Mouse (Mus musculus) hindbrain, postnatal 0 days (tissue): ENCODE data around the gene Cox17. TPM values are rescaled to one million over a fixed set of nuclear protein-coding genes. Genes with fewer than 3 reads are reported as not detected.

ENCODE experiments used
- ATAC-seq: fragments of 200-750 bp; cut with Nextera tagmentation; 2 replicates; pipeline ENCODE4 v1.8.0; 2017; ENCODE audit warnings: mild to moderate bottlenecking, moderate TSS enrichment, moderate library complexity
- DNase-seq: peaks from one replicate; pipeline ENCODE4 v3.0.0-alpha.2; 2015; ENCODE audit warnings: low spot score
- H3K27ac ChIP-seq: fragments of 300-500 bp; sonication (generic); 2 replicates; pipeline ENCODE4 v1.5.1; 2014; ENCODE audit warnings: mild to moderate bottlenecking
- H3K27me3 ChIP-seq: fragments of 300-500 bp; sonication (generic); 2 replicates; pipeline ENCODE4 v1.6.1; 2014; ENCODE audit warnings: low read length, mixed read lengths; ENCODE audit not compliant: insufficient read depth
- H3K36me3 ChIP-seq: fragments of 300-500 bp; sonication (generic); 2 replicates; pipeline ENCODE4 v1.6.1; 2014; ENCODE audit warnings: low read length, mixed read lengths; ENCODE audit not compliant: insufficient read depth
- H3K4me1 ChIP-seq: fragments of 300-500 bp; sonication (generic); 2 replicates; pipeline ENCODE4 v1.6.1; 2014; ENCODE audit warnings: antibody characterized with exemption, low read length, mixed read lengths; ENCODE audit not compliant: insufficient read depth
- H3K4me2 ChIP-seq: fragments of 300-500 bp; sonication (generic); 2 replicates; pipeline ENCODE4 v1.6.1; 2014; ENCODE audit warnings: low read depth, mild to moderate bottlenecking, low read length, moderate library complexity, mixed read lengths
- H3K4me3 ChIP-seq: fragments of 300-500 bp; sonication (generic); 2 replicates; pipeline ENCODE4 v1.5.1; 2014; ENCODE audit warnings: low read length
- H3K9ac ChIP-seq: fragments of 300-500 bp; sonication (generic); replicated peaks from 2 replicates; pipeline ENCODE4 v1.6.1; 2014; ENCODE audit warnings: mild to moderate bottlenecking, low read length, moderate library complexity, mixed read lengths
- H3K9me3 ChIP-seq: fragments of 300-500 bp; sonication (generic); 2 replicates; pipeline ENCODE4 v1.6.1; 2016; ENCODE audit warnings: low read length, mixed read lengths
- CTCF ChIP-seq: IDR thresholded peaks from 2 replicates; pipeline ENCODE4 v1.5.1; 2016; ENCODE audit warnings: antibody characterized with exemption, control low read depth, low read depth
- WGBS: fragments of 180-500 bp; shearing (Covaris S2); extraction: QIAGEN DNeasy Blood & Tissue Kit; methylation state at CpG from one replicate; pipeline ENCODE4 v1.1.7; 2014; 5-methylcytosine and 5-hydroxymethylcytosine counted together
- polyA plus RNA-seq: library from polyadenylated mRNA; unstranded; fragments of >200 nt; fragmentation: Nextera tagmentation; extraction: Ambion mirVana; gene quantifications from 2 replicates; pipeline ENCODE4 v1.2.1, GENCODE M21; 2015
- total RNA-seq: library from RNA; depleted of rRNA; stranded (reverse); fragments of >200 nt; gene quantifications from 2 replicates; pipeline ENCODE4 v1.2.3, GENCODE M21; 2014

Cox17 gene
- total and polyA plus RNA-seq, 2 experiments from 2014 or later: 12.2 to 78.5 TPM

- H3K27ac ChIP-seq: no peak overlapping the region
- TF ChIP-seq CTCF: no peak
- no peak overlapping the region for H3K9ac ChIP-seq
- H3K36me3 ChIP-seq: no peaks in the 10 kb centered on the region
- no peaks in the 10 kb centered on the region for H3K9me3 ChIP-seq
- no peak overlapping the region for H3K4me3 ChIP-seq
- ATAC-seq (no peak), DNase-seq (no peak)
- H3K27me3 ChIP-seq: no peaks in the 10 kb centered on the region
- H3K4me1 ChIP-seq: no peaks in the 10 kb centered on the region
- WGBS: 83% methylated on average over 10 of the region's 10 CpGs
- H3K4me2 ChIP-seq: no peak overlapping the region
These were observed 27.8 kb downstream of the Cox17 start for GRCm38 (mm10) chr16:38374379-38375140.

- no peak overlapping the region for H3K4me2 ChIP-seq
These were observed 28.4 kb downstream of the Cox17 start for GRCm38 (mm10) chr16:38375182-38375581.

GRCm38 (mm10) chr16:38376163-38376840, 29.5 kb downstream of the Cox17 start:
- H3K27me3 ChIP-seq: no peaks in the 10 kb centered on the region
- DNase-seq (peak; percentile 84), ATAC-seq (peak; percentile 93)
- no peaks in the 10 kb centered on the region for H3K36me3 ChIP-seq
- TF ChIP-seq CTCF: peak; percentile 66
- no peaks in the 10 kb centered on the region for H3K4me1 ChIP-seq
- peak overlapping the region; percentile 42 for H3K4me2 ChIP-seq
- WGBS: 14% methylated on average over 17 of the region's 17 CpGs
- peak overlapping the region; percentile 13 for H3K27ac ChIP-seq
- peak overlapping the region; percentile 13; the same call in 1 of the 2 replicates for H3K4me3 ChIP-seq
- peak overlapping the region; percentile 34; the same call in 1 of the 2 replicates for H3K9ac ChIP-seq
- no peaks in the 10 kb centered on the region for H3K9me3 ChIP-seq

More at GRCm38 (mm10) chr16:38375182-38375581, 28.4 kb downstream of the Cox17 start:
- no peak for DNase-seq
- WGBS: 88% methylated on average over 7 of the region's 7 CpGs
- no peak for ATAC-seq
- Histone ChIP-seq H3K9ac (no peak overlapping the region), H3K27ac (no peak overlapping the region), H3K9me3 (no peaks in the 10 kb centered on the region), H3K36me3 (no peaks in the 10 kb centered on the region), H3K4me3 (no peak overlapping the region), H3K4me1 (no peaks in the 10 kb centered on the region), H3K27me3 (no peaks in the 10 kb centered on the region)
- TF ChIP-seq CTCF: no peak

- Histone ChIP-seq H3K27me3 (no peaks in the 10 kb centered on the region), H3K4me3 (peak overlapping the region; percentile 13; the same call in 1 of the 2 replicates), H3K9me3 (no peaks in the 10 kb centered on the region), H3K4me2 (peak overlapping the region; percentile 42), H3K27ac (peak overlapping the region; percentile 13), H3K36me3 (no peaks in the 10 kb centered on the region), H3K4me1 (no peaks in the 10 kb centered on the region), H3K9ac (no peak overlapping the region)
- WGBS: 42% methylated on average over 8 of the region's 8 CpGs
- peak; percentile 61 for ATAC-seq
- TF ChIP-seq CTCF: no peak
- DNase-seq: no peak
These were observed 30.1 kb downstream of the Cox17 start for GRCm38 (mm10) chr16:38376841-38377249.

GRCm38 (mm10) chr16:38377546-38377945, 30.8 kb downstream of the Cox17 start:
- WGBS: 82% methylated on average over 6 of the region's 6 CpGs
- no peaks in the 10 kb centered on the region for H3K27me3 ChIP-seq
- no peak for ATAC-seq
- H3K9ac ChIP-seq: no peak overlapping the region
- no peak for TF ChIP-seq CTCF
- no peaks in the 10 kb centered on the region for H3K4me1 ChIP-seq
- no peak overlapping the region for H3K27ac ChIP-seq
- DNase-seq: no peak
- H3K9me3 ChIP-seq: no peaks in the 10 kb centered on the region
- no peak overlapping the region for H3K4me2 ChIP-seq
- no peaks in the 10 kb centered on the region for H3K36me3 ChIP-seq
- H3K4me3 ChIP-seq: no peak overlapping the region

GRCm38 (mm10) chr16:38378591-38378990, 31.8 kb downstream of the Cox17 start:
- no peak overlapping the region for H3K9ac ChIP-seq
- no peak overlapping the region for H3K4me2 ChIP-seq
- H3K4me3 ChIP-seq: no peak overlapping the region
- no peak overlapping the region for H3K27ac ChIP-seq
- no peaks in the 10 kb centered on the region for H3K27me3 ChIP-seq
- no peak for DNase-seq
- 81% methylated on average over 6 of the region's 6 CpGs for WGBS
- H3K4me1 ChIP-seq: no peaks in the 10 kb centered on the region
- ATAC-seq: no peak
- H3K9me3 ChIP-seq: no peaks in the 10 kb centered on the region
- H3K36me3 ChIP-seq: no peaks in the 10 kb centered on the region
- TF ChIP-seq CTCF: no peak
